Mouse (Mus musculus) midbrain, postnatal 0 days (tissue): ENCODE measurements around the gene Mas1. TPM values are rescaled to one million over a fixed set of nuclear protein-coding genes. Genes with fewer than 3 reads are reported as not detected.

Experiments used
- ATAC-seq: fragments of 200-750 bp; cut with Nextera tagmentation; 2 replicates; pipeline ENCODE4 v1.8.0; 2017; ENCODE audit warnings: moderate number of reproducible peaks, mild to moderate bottlenecking, moderate TSS enrichment, moderate library complexity; ENCODE audit not compliant: low FRiP score
- DNase-seq: peaks from one replicate; pipeline ENCODE4 v3.0.0-alpha.2; 2015; ENCODE audit warnings: low spot score
- H3K27ac ChIP-seq: fragments of 300-500 bp; sonication (generic); 2 replicates; pipeline ENCODE4 v1.5.1; 2014; ENCODE audit warnings: low read depth, mild to moderate bottlenecking, low read length, mixed read lengths
- H3K27me3 ChIP-seq: fragments of 300-500 bp; sonication (generic); 2 replicates; pipeline ENCODE4 v1.6.1; 2014; ENCODE audit warnings: low read length, control low read depth, mixed read lengths; ENCODE audit not compliant: insufficient read depth
- H3K36me3 ChIP-seq: fragments of 300-500 bp; sonication (generic); 2 replicates; pipeline ENCODE4 v1.6.1; 2014; ENCODE audit warnings: low read length, control low read depth, mixed read lengths; ENCODE audit not compliant: insufficient read depth
- H3K4me1 ChIP-seq: fragments of 300-500 bp; sonication (generic); 2 replicates; pipeline ENCODE4 v1.6.1; 2014; ENCODE audit warnings: mild to moderate bottlenecking, control low read depth, antibody characterized with exemption, low read length, mixed read lengths; ENCODE audit not compliant: insufficient read depth
- H3K4me2 ChIP-seq: fragments of 300-500 bp; sonication (generic); 2 replicates; pipeline ENCODE4 v1.6.1; 2014; ENCODE audit warnings: low read depth, mild to moderate bottlenecking, low read length, mixed read lengths; ENCODE audit not compliant: poor library complexity, severe bottlenecking
- H3K4me3 ChIP-seq: fragments of 300-500 bp; sonication (generic); 2 replicates; pipeline ENCODE4 v1.5.1; 2014; ENCODE audit warnings: low read depth, mild to moderate bottlenecking, low read length, moderate library complexity
- H3K9ac ChIP-seq: fragments of 300-500 bp; sonication (generic); replicated peaks from 2 replicates; pipeline ENCODE4 v1.6.1; 2014; ENCODE audit warnings: mild to moderate bottlenecking, low read length, moderate library complexity, mixed read lengths; ENCODE audit not compliant: poor library complexity, severe bottlenecking
- H3K9me3 ChIP-seq: fragments of 300-500 bp; sonication (generic); 2 replicates; pipeline ENCODE4 v1.6.1; 2016; ENCODE audit warnings: low read length, control low read depth
- CTCF ChIP-seq: IDR thresholded peaks from 2 replicates; pipeline ENCODE4 v1.5.1; 2016; ENCODE audit warnings: antibody characterized with exemption, mild to moderate bottlenecking
- WGBS: fragments of 180-500 bp; shearing (Covaris S2); extraction: QIAGEN DNeasy Blood & Tissue Kit; methylation state at CpG from one replicate; pipeline ENCODE4 v1.1.7; 2014; 5-methylcytosine and 5-hydroxymethylcytosine counted together
- polyA plus RNA-seq: library from polyadenylated mRNA; unstranded; fragments of >200 nt; fragmentation: Nextera tagmentation; extraction: Ambion mirVana; gene quantifications from 2 replicates; pipeline ENCODE4 v1.2.1, GENCODE M21; 2015
- total RNA-seq: library from RNA; depleted of rRNA; stranded (reverse); fragments of >200 nt; gene quantifications from 2 replicates; pipeline ENCODE4 v1.2.3, GENCODE M21; 2014

Mas1 gene
- total and polyA plus RNA-seq, 2 experiments from 2014 or later = 0.27 TPM; not detected in 1

DNA sequence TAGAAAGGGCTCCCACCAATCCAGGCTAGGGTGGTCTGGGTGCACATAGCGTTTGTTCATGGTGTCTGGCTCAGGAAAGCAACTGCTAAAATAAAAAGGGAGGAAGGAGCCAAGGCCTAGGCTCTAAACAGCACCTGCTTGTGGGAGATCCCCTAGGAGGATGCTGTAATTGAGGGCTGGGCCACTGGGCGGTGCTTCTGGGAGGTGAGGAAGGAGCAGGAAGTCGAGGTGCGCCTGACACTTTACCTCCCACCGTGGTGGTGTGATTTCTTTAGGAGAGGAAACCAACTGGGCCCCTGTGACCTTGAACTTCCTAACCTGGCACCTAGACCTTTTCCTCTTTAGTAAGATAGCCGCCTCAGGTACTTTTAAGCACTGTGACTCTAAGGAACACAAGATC, 18.7 kb upstream of the Mas1 start:
- H3K4me1 ChIP-seq = no peaks in the 10 kb centered on the region
- no peak overlapping the region for H3K4me2 ChIP-seq
- H3K4me3 ChIP-seq = no peak overlapping the region
- ATAC-seq (no peak), DNase-seq (no peak)
- no peak overlapping the region for H3K27ac ChIP-seq
- H3K9me3 ChIP-seq = no peaks in the 10 kb centered on the region
- no peak overlapping the region for H3K9ac ChIP-seq
- no peak for TF ChIP-seq CTCF
- no peaks in the 10 kb centered on the region for H3K27me3 ChIP-seq
- peaks cover 15% of the 10 kb centered on the region; the same call in 1 of the 2 replicates for H3K36me3 ChIP-seq
- WGBS = 46% methylated on average over 6 of the region's 6 CpGs

GRCm38 (mm10) chr17:12881216-12881615, 13.3 kb upstream of the Mas1 start:
- no peaks in the 10 kb centered on the region for H3K27me3 ChIP-seq
- DNase-seq (no peak), ATAC-seq (no peak)
- TF ChIP-seq CTCF = peak; percentile 25; the same call in 1 of the 2 replicates
- WGBS = 92% methylated on average over 1 of the region's 1 CpGs
- H3K4me1 ChIP-seq = no peaks in the 10 kb centered on the region
- no peak overlapping the region for H3K9ac ChIP-seq
- no peaks in the 10 kb centered on the region for H3K9me3 ChIP-seq
- H3K4me2 ChIP-seq = no peak overlapping the region
- no peaks in the 10 kb centered on the region for H3K36me3 ChIP-seq
- H3K4me3 ChIP-seq = no peak overlapping the region
- H3K27ac ChIP-seq = no peak overlapping the region

- peak; percentile 88 for DNase-seq
- WGBS = 5% methylated on average over 14 of the region's 14 CpGs
- Histone ChIP-seq H3K36me3 (no peaks in the 10 kb centered on the region), H3K9me3 (no peaks in the 10 kb centered on the region), H3K4me2 (peak overlapping the region; percentile 43), H3K4me1 (no peaks in the 10 kb centered on the region), H3K4me3 (peak overlapping the region; percentile 12; the same call in 1 of the 2 replicates), H3K27ac (no peak overlapping the region), H3K9ac (0 out of 2 replicates have a peak overlapping the region, but pooled peaks have one; percentile 15), H3K27me3 (no peaks in the 10 kb centered on the region)
- peak; percentile 88 for TF ChIP-seq CTCF
- no peak for ATAC-seq
Observed at GRCm38 (mm10) chr17:12880178-12880577, 12.2 kb upstream of the Mas1 start.

GRCm38 (mm10) chr17:12875734-12876133, 7.8 kb upstream of the Mas1 start, which contains the start of gene Mrgprh:
Gene Mrgprh (plus strand): TSS chr17:12876034.
- DNase-seq (no peak), ATAC-seq (no peak)
- H3K4me1 ChIP-seq = no peaks in the 10 kb centered on the region
- H3K4me2 ChIP-seq = no peak within 1 kb of the TSS
- no peak within 1 kb of the TSS for H3K4me3 ChIP-seq
- H3K36me3 ChIP-seq = no peaks in the 10 kb centered on the region
- H3K27me3 ChIP-seq = no peaks in the 10 kb centered on the region
- H3K9me3 ChIP-seq = no peaks in the 10 kb centered on the region
- 84% methylated on average over 5 of the region's 5 CpGs for WGBS
- H3K27ac ChIP-seq = no peak within 1 kb of the TSS
- no peak within 1 kb of the TSS for H3K9ac ChIP-seq
- TF ChIP-seq CTCF = no peak

- Histone ChIP-seq H3K27ac (no peak overlapping the region), H3K9me3 (no peaks in the 10 kb centered on the region), H3K9ac (no peak overlapping the region), H3K4me2 (no peak overlapping the region), H3K4me1 (no peaks in the 10 kb centered on the region), H3K36me3 (no peaks in the 10 kb centered on the region), H3K4me3 (no peak overlapping the region), H3K27me3 (no peaks in the 10 kb centered on the region)
- DNase-seq (peak; percentile 17), ATAC-seq (no peak)
- no peak for TF ChIP-seq CTCF
- WGBS = 77% methylated on average over 16 of the region's 16 CpGs
Observed at GRCm38 (mm10) chr17:12872275-12873028, 4.5 kb upstream of the Mas1 start.

DNA sequence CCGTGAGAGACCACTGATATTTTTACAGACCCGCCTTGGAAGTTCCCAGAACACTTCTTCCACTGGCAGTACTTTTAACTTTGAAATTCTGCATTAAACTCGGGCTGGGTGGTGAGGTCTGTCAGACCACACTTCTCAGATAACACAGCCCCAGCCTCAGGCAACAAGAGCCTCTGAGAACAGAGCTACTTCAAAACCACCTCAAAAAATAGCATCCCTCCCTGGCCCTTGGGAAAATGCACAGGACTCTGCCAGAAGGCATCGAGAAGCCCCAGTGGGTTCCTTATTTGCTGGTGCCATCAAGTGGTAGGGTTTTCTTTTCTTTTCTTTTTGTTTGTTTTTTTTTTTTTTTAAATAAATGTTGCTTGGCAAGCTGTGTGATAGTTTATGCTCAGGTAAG, 697 bp upstream of the Mas1 start:
- H3K4me1 ChIP-seq = no peaks in the 10 kb centered on the region
- TF ChIP-seq CTCF = no peak
- no peak overlapping the region for H3K9ac ChIP-seq
- H3K9me3 ChIP-seq = no peaks in the 10 kb centered on the region
- 51% methylated on average over 4 of the region's 4 CpGs for WGBS
- H3K27ac ChIP-seq = no peak overlapping the region
- DNase-seq (no peak), ATAC-seq (no peak)
- H3K4me2 ChIP-seq = no peak overlapping the region
- H3K36me3 ChIP-seq = no peaks in the 10 kb centered on the region
- H3K4me3 ChIP-seq = no peak overlapping the region
- no peaks in the 10 kb centered on the region for H3K27me3 ChIP-seq
